Mouse (Mus musculus): ENCODE data around the gene Ogfrl1.

The Ogfrl1 gene

GRCm38 (mm10) chr1:23351756-23352155 is 45.8 kb downstream of the Ogfrl1 start:
- no peak for DNase-seq (ENCODE audit: low spot score in 2 of 2)

- DNase-seq (ENCODE audit: low spot score in 2 of 2) = no peak
Measured at GRCm38 (mm10) chr1:23345633-23346032, 51.9 kb downstream of the Ogfrl1 start.

- no peak for DNase-seq (ENCODE audit: low spot score in 2 of 2)
Measured at GRCm38 (mm10) chr1:23342864-23343263, 54.7 kb downstream of the Ogfrl1 start.

GRCm38 (mm10) chr1:23342224-23342623 is 55.3 kb downstream of the Ogfrl1 start:
- DNase-seq (ENCODE audit: low spot score in 2 of 2) = no peak

- DNase-seq (ENCODE audit: low spot score in 2 of 2) = no peak
Measured at GRCm38 (mm10) chr1:23335726-23336363, 61.7 kb downstream of the Ogfrl1 start.

DNA sequence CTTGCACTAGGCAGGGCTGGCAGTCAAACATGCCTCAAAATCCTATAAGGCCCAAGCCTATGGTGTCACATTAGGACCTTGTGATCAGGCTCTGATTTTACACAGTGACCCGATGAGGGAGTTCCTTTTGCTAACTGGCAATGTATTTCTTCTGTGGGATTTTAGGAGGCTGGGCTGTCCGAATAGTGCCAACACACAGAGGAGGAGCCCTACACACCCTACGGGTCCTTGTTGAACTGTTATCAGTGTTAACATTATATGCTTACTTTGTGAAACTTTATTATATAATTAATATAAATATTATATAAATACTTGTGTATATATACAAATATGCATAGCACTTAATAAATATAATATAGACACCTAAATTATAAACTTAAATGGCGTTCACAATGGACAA is 62.5 kb downstream of the Ogfrl1 start:
- DNase-seq (ENCODE audit: low spot score in 2 of 2) = no peak

- no peak for DNase-seq (ENCODE audit: low spot score in 2 of 2)
Measured at GRCm38 (mm10) chr1:23332192-23332591, 65.4 kb downstream of the Ogfrl1 start.

GRCm38 (mm10) chr1:23325160-23325559 is 72.4 kb downstream of the Ogfrl1 start:
- no peak for DNase-seq (ENCODE audit: low spot score in 2 of 2)

- DNase-seq (ENCODE audit: low spot score in 2 of 2) = no peak
Measured at GRCm38 (mm10) chr1:23324226-23324625, 73.3 kb downstream of the Ogfrl1 start.

GRCm38 (mm10) chr1:23323286-23323685 is 74.3 kb downstream of the Ogfrl1 start:
- DNase-seq (ENCODE audit: low spot score in 2 of 2) = no peak

DNA sequence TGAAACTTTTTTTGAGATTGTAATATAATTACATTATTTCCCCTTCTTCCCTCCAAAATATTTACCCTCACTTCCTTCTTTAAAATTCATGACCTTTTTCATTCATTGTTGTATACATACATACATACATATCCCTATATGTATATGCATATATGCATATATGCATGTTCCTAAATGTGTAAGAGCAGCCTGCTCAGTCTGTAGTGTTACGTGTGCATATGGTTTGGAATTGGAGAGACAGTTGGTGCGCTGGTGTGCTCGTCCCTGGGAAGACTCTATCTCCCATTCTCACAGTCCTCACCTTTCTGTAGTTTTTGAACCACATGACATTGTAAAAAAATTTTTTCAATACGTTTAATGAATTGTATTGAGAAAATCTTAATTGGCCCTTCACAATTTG is 75.4 kb downstream of the Ogfrl1 start:
- no peak for DNase-seq (ENCODE audit: low spot score in 2 of 2)

- DNase-seq (ENCODE audit: low spot score in 2 of 2) = peak in 1 of 2 experiments; percentile 2
Measured at GRCm38 (mm10) chr1:23321331-23321851, 76.2 kb downstream of the Ogfrl1 start.

DNA sequence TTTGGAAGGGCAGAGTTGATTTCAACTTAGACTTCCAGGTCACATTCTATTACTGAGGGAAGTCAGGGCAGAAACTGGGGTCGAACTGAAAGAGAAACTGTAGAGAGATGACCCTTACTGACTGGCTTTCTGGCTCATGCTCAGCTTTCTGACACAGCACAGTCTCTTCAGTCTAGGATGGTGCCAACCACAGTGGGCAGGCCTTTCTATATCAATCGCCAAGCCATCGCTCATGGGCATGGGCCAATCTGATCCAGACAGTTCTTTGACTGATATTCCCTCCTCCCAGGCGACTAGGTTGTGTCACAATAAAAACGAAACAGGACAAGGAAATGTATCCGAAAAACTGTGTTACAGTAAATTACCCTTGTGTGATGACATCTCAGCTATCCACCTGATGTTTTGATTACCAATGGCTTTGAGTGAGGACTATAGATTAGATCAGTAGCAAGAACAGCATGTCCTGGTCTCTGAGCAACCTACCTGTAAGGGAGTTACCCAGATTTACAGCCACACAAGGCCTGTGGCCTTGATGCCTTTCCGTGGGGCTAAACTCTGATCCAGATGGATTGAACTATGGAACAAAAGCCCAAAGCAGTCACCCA is 76.9 kb downstream of the Ogfrl1 start:
- peak in 1 of 2 experiments; percentile 2 for DNase-seq (ENCODE audit: low spot score in 2 of 2)

All from frontal cortex, postnatal 25 days (tissue).